ENCODE assay signal across 8 mouse cellular contexts in genomic region chr6:5255722-5256451, GRCm38 (mm10). TPM values are rescaled to one million over a fixed set of nuclear protein-coding genes. Genes with fewer than 3 reads are reported as not detected.
DNase-seq lines count a peak whose midpoint lies in the region; ATAC-seq and TF ChIP-seq lines count a peak whose summit lies in the region.

Gene Pon3, minus strand, starts transcription at chr6:5256286.

- intact Hi-C loops in gastrocnemius, postnatal 14 days (cut with DNase I; ENCODE audit: low total_unique reads): no loop called here

- 6% methylated on average over 16 of the region's 16 CpGs for WGBS in cerebellum, adult 2 months
- WGBS in limb, embryonic 15.5 days: 7% methylated on average over 16 of the region's 16 CpGs
- WGBS in midbrain, embryonic 15.5 days: 13% methylated on average over 16 of the region's 16 CpGs
- 5% methylated on average over 16 of the region's 16 CpGs for WGBS in stomach, embryonic 15.5 days

- ATAC-seq in limb, embryonic 15.5 days (ENCODE audit: insufficient number of reproducible peaks, low FRiP score, low TSS enrichment, low read depth): no peak
- 0 out of 2 replicates have a peak, but pooled peaks have one; percentile 37 for ATAC-seq in midbrain, embryonic 15.5 days (replicated peaks)
- ATAC-seq in stomach, embryonic 15.5 days (ENCODE audit: insufficient read depth, low FRiP score, low read depth): peak; percentile 96

- H3K4me1 ChIP-seq in cerebellum, adult 2 months (ENCODE audit: control insufficient read depth, insufficient read depth, low read length): 0 out of 2 replicates have a peak, but pooled peaks cover 3% of the 10 kb centered on the region
- H3K4me1 ChIP-seq in limb, embryonic 15.5 days: peaks cover 9% of the 10 kb centered on the region
- peaks cover 5% of the 10 kb centered on the region; the same call in 1 of the 2 replicates for H3K4me1 ChIP-seq in midbrain, embryonic 15.5 days
- peaks cover 5% of the 10 kb centered on the region; the same call in 1 of the 2 replicates for H3K4me1 ChIP-seq in stomach, embryonic 15.5 days

- H3K27ac ChIP-seq in cerebellum, adult 2 months (ENCODE audit: insufficient read depth, low read length): no peak within 1 kb of the TSS
- H3K27ac ChIP-seq in limb, embryonic 15.5 days: 0 out of 2 replicates have a peak within 1 kb of the TSS, but pooled peaks have one; percentile 6
- H3K27ac ChIP-seq in midbrain, embryonic 15.5 days: no peak within 1 kb of the TSS
- H3K27ac ChIP-seq in stomach, embryonic 15.5 days: no peak within 1 kb of the TSS

- peak within 1 kb of the TSS; percentile 56 for H3K4me2 ChIP-seq in limb, embryonic 15.5 days
- peak within 1 kb of the TSS; percentile 44 for H3K4me2 ChIP-seq in midbrain, embryonic 15.5 days
- peak within 1 kb of the TSS; percentile 71 for H3K4me2 ChIP-seq in stomach, embryonic 15.5 days

- 0 out of 2 replicates have a peak within 1 kb of the TSS, but pooled peaks have one; percentile 21 for H3K9ac ChIP-seq in limb, embryonic 15.5 days
- no peak within 1 kb of the TSS for H3K9ac ChIP-seq in midbrain, embryonic 15.5 days
- H3K9ac ChIP-seq in stomach, embryonic 15.5 days: peak within 1 kb of the TSS; percentile 31; the same call in 1 of the 2 replicates

- H3K9me3 ChIP-seq in limb, embryonic 15.5 days: no peaks in the 10 kb centered on the region
- H3K9me3 ChIP-seq in midbrain, embryonic 15.5 days: no peaks in the 10 kb centered on the region
- H3K9me3 ChIP-seq in stomach, embryonic 15.5 days: no peaks in the 10 kb centered on the region

- H3K36me3 ChIP-seq in limb, embryonic 15.5 days: no peaks in the 10 kb centered on the region
- H3K36me3 ChIP-seq in midbrain, embryonic 15.5 days (replicated peaks): no peaks in the 10 kb centered on the region
- H3K36me3 ChIP-seq in stomach, embryonic 15.5 days: no peaks in the 10 kb centered on the region

- TF ChIP-seq POLR2A in cerebellum, adult 2 months (IDR thresholded peaks at IDR 0.05; ENCODE audit: borderline replicate concordance, insufficient read depth, low read length): no peak

- H3K27me3 ChIP-seq in cerebellum, adult 2 months (ENCODE audit: control insufficient read depth, insufficient read depth, low read length): no peaks in the 10 kb centered on the region; the same call in 1 of the 2 replicates
- H3K27me3 ChIP-seq in limb, embryonic 15.5 days: no peaks in the 10 kb centered on the region
- no peaks in the 10 kb centered on the region for H3K27me3 ChIP-seq in midbrain, embryonic 15.5 days (replicated peaks)
- H3K27me3 ChIP-seq in stomach, embryonic 15.5 days (replicated peaks): no peaks in the 10 kb centered on the region

- peak in 1 of 2 experiments; percentile 7 for DNase-seq in cerebellum, adult 2 months
- DNase-seq in cerebellum, adult 9-11 months: no peak
- DNase-seq in c-Kit-positive CD71-positive TER-119-positive erythroid progenitor cells, embryonic 14.5 days (ENCODE audit: low spot score): peak; percentile 69
- peak; percentile 49 for DNase-seq in gastrocnemius, postnatal 14 days
- DNase-seq in hindlimb bud, embryonic 11.5 days (ENCODE audit: extremely low spot score, low read depth, low spot score): peak; percentile 16

- H3K4me3 ChIP-seq in cerebellum, adult 2 months (replicated peaks; ENCODE audit: insufficient read depth, low read depth, low read length): peak within 1 kb of the TSS; percentile 21
- peak within 1 kb of the TSS; percentile 42 for H3K4me3 ChIP-seq in limb, embryonic 15.5 days
- H3K4me3 ChIP-seq in midbrain, embryonic 15.5 days: peak within 1 kb of the TSS; percentile 18; the same call in 1 of the 2 replicates
- H3K4me3 ChIP-seq in stomach, embryonic 15.5 days (replicated peaks): peak within 1 kb of the TSS; percentile 42

- TF ChIP-seq CTCF in cerebellum, adult 2 months (IDR thresholded peaks at IDR 0.05; ENCODE audit: borderline replicate concordance, insufficient read depth, low read depth, low read length): no peak

RNA-seq across cellular contexts. Expression of gene Pon3, which starts in this region (rescaled TPM):
- polyA plus RNA-seq in cerebellum, adult 2 months (2012; rRNA removed): 1.7 and 2.4 TPM in 2 replicates
- total RNA-seq in gastrocnemius, postnatal 14 days (2021): 10 to 100 TPM; 20.6 to 29.9 TPM
- 10.1 and 11.8 TPM in 2 replicates for polyA plus RNA-seq in limb, embryonic 15.5 days (2015; fragmentation: Nextera tagmentation; extraction: Ambion mirVana)
- 4.6 TPM in 2 replicates for polyA plus RNA-seq in midbrain, embryonic 15.5 days (2015; fragmentation: Nextera tagmentation; extraction: Ambion mirVana)
- 17.9 and 19.3 TPM in 2 replicates for polyA plus RNA-seq in stomach, embryonic 15.5 days (2015; fragmentation: Nextera tagmentation; extraction: Ambion mirVana)
